Mouse (Mus musculus) forebrain, embryonic 16.5 days (tissue): ENCODE results near the gene Ajap1. TPM values are rescaled to one million over a fixed set of nuclear protein-coding genes. Genes with fewer than 3 reads are reported as not detected.
A peak's percentile ranks its signal among the peaks of the same experiment; 100 is the strongest.

Experiments used
- ATAC-seq: fragments of 200-750 bp; cut with Nextera tagmentation; 2 replicates; pipeline ENCODE4 v1.8.0; 2017; ENCODE audit warnings: mild to moderate bottlenecking, moderate library complexity
- H3K27ac ChIP-seq: fragments of 300-500 bp; sonication (generic); 2 replicates; pipeline ENCODE4 v1.5.1; 2014; ENCODE audit warnings: low read length, control low read depth
- H3K27me3 ChIP-seq: fragments of 300-500 bp; sonication (generic); replicated peaks from 2 replicates; pipeline ENCODE4 v1.6.1; 2014; ENCODE audit warnings: low read length; ENCODE audit not compliant: control insufficient read depth, insufficient read depth
- H3K36me3 ChIP-seq: fragments of 300-500 bp; sonication (generic); 2 replicates; pipeline ENCODE4 v1.6.1; 2014; ENCODE audit not compliant: control insufficient read depth, insufficient read depth
- H3K4me1 ChIP-seq: fragments of 300-500 bp; sonication (generic); replicated peaks from 2 replicates; pipeline ENCODE4 v1.6.1; 2014; ENCODE audit warnings: low read length; ENCODE audit not compliant: control insufficient read depth, insufficient read depth
- H3K4me2 ChIP-seq: fragments of 300-500 bp; sonication (generic); 2 replicates; pipeline ENCODE4 v1.6.1; 2014; ENCODE audit warnings: mild to moderate bottlenecking, low read length, control low read depth
- H3K4me3 ChIP-seq: fragments of 300-500 bp; sonication (generic); replicated peaks from 2 replicates; pipeline ENCODE4 v1.5.1; 2014; ENCODE audit warnings: mild to moderate bottlenecking, low read length, control low read depth
- H3K9ac ChIP-seq: fragments of 300-500 bp; sonication (generic); replicated peaks from 2 replicates; pipeline ENCODE4 v1.6.1; 2014; ENCODE audit warnings: low read depth, low read length, control low read depth
- H3K9me3 ChIP-seq: fragments of 300-500 bp; sonication (generic); 2 replicates; pipeline ENCODE4 v1.6.1; 2016; ENCODE audit warnings: low read length; ENCODE audit not compliant: control insufficient read depth
- WGBS: fragments of 180-500 bp; shearing (Covaris S2); extraction: QIAGEN DNeasy Blood & Tissue Kit; methylation state at CpG from one replicate; pipeline ENCODE4 v1.1.7; 2014; 5-methylcytosine and 5-hydroxymethylcytosine counted together
- polyA plus RNA-seq: library from polyadenylated mRNA; unstranded; fragments of >200 nt; fragmentation: Nextera tagmentation; extraction: Ambion mirVana; gene quantifications from 2 replicates; pipeline ENCODE4 v1.2.1, GENCODE M21; 2015

The Ajap1 gene
- polyA plus RNA-seq, 1 experiment from 2014 or later = 4.5 TPM

- H3K36me3 ChIP-seq = no peaks in the 10 kb centered on the region
- H3K27ac ChIP-seq = no peak overlapping the region
- H3K4me3 ChIP-seq = no peak overlapping the region
- no peak for ATAC-seq
- 69% methylated on average over 4 of the region's 4 CpGs for WGBS
- peaks cover 22% of the 10 kb centered on the region for H3K4me1 ChIP-seq
- no peak overlapping the region for H3K9ac ChIP-seq
- H3K4me2 ChIP-seq = no peak overlapping the region
- no peaks in the 10 kb centered on the region; the same call in 1 of the 2 replicates for H3K27me3 ChIP-seq
- H3K9me3 ChIP-seq = no peaks in the 10 kb centered on the region
Observed at GRCm38 (mm10) chr4:153356236-153356635, 126.4 kb downstream of the Ajap1 start.

DNA sequence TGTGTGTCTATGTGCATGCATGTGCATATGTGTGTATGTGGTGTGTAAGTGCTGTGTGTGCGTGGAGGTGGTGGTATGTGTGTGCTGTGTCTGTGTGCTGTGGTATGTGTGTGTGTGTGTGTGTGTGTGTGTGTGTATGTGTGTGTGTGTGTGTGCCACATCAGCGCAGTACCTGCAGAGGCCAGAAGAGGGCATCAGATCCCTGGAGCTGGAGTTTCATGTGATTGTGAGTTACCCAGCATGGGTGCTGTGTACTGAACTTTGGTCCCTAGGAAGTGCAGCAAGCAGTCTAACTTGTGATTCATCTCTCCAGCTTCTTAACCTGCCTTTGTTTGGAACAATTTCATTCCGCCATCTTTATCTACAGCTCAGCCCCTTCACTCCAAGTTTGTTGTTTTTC is 137.6 kb downstream of the Ajap1 start:
- no peak overlapping the region for H3K27ac ChIP-seq
- no peaks in the 10 kb centered on the region for H3K27me3 ChIP-seq
- ATAC-seq = no peak
- H3K4me2 ChIP-seq = no peak overlapping the region
- H3K9ac ChIP-seq = no peak overlapping the region
- 0 out of 2 replicates have a peak, but pooled peaks cover 2% of the 10 kb centered on the region for H3K4me1 ChIP-seq
- 92% methylated on average over 3 of the region's 3 CpGs for WGBS
- no peaks in the 10 kb centered on the region for H3K9me3 ChIP-seq
- H3K36me3 ChIP-seq = no peaks in the 10 kb centered on the region
- H3K4me3 ChIP-seq = no peak overlapping the region

DNA sequence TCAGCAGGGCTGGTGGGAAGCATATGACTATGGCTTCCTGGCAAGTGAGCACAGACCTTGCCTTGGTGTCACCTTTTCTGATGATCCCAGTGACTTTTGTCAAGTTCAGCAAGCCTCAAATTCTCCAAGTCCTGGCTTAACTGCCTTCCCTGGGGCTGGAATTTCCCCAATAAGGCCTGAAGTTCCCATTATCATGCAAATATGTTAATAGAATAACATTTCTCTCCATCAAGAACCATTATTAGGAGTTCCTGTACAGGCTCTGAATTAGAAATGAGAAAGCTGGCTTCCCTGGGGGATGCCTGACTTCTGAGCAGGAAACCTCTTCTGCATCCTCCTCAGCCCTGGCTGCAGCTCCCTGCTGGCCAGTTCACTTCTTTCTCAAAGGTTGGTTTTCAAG is 141.7 kb downstream of the Ajap1 start:
- Histone ChIP-seq H3K9me3 (no peaks in the 10 kb centered on the region), H3K4me3 (no peak overlapping the region), H3K4me1 (0 out of 2 replicates have a peak, but pooled peaks cover 2% of the 10 kb centered on the region), H3K9ac (no peak overlapping the region), H3K4me2 (no peak overlapping the region), H3K36me3 (no peaks in the 10 kb centered on the region), H3K27me3 (no peaks in the 10 kb centered on the region), H3K27ac (no peak overlapping the region)
- ATAC-seq = no peak

GRCm38 (mm10) chr4:153335301-153335799 is 147.3 kb downstream of the Ajap1 start:
- no peaks in the 10 kb centered on the region for H3K36me3 ChIP-seq
- 54% methylated on average over 15 of the region's 15 CpGs for WGBS
- H3K4me1 ChIP-seq = 0 out of 2 replicates have a peak, but pooled peaks cover 3% of the 10 kb centered on the region
- no peak overlapping the region for H3K4me3 ChIP-seq
- no peak for ATAC-seq
- H3K9ac ChIP-seq = no peak overlapping the region
- H3K4me2 ChIP-seq = no peak overlapping the region
- no peaks in the 10 kb centered on the region for H3K9me3 ChIP-seq
- no peaks in the 10 kb centered on the region for H3K27me3 ChIP-seq
- no peak overlapping the region for H3K27ac ChIP-seq

DNA sequence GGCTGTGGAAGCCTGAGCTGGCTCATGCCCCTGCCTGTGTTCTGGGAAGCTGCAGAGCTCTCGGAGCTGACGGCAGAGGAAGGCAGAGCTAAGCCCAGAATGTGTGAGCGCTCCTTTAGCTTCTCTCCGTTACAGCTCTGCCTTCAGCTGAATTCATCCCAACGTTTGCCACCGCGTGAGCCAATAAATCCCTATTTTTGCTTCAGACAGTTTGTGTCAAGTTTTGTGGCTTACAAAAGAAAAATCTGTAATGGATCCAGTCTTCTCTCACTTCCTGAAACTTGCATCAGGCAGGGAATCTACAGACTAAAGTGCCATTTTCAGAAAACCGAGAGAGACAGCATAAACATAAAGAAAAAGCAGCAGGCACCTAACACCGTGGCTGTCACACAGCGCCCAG is 154.8 kb downstream of the Ajap1 start:
- ATAC-seq = 0 out of 2 replicates have a peak, but pooled peaks have one; percentile 43
- Histone ChIP-seq H3K4me2 (no peak overlapping the region), H3K4me1 (peaks cover 3% of the 10 kb centered on the region; the same call in 1 of the 2 replicates), H3K27ac (no peak overlapping the region), H3K27me3 (no peaks in the 10 kb centered on the region), H3K36me3 (no peaks in the 10 kb centered on the region), H3K9ac (no peak overlapping the region), H3K9me3 (no peaks in the 10 kb centered on the region), H3K4me3 (no peak overlapping the region)
- WGBS = 65% methylated on average over 10 of the region's 10 CpGs
